In the genomic region with DNA sequence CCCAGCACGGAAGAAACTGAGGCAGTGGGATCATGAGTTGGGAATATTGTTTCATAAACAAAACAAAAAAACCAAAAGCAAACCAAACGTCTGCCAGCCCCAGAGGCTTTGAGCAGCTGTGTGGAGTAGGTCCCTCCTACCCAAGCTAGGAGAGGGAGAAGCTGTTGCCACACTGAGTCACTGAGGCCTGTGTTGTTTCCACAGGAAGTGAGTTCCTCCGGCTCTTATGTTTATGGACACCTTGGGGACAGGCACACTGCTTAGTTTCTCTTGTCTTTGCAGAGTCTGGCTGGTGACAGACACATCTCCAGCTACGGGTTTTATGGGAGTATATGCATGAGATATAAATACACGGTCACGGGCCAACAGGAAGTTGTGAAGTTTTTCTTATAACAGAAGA, we compare ENCODE assay signal across 12 mouse cellular contexts. TPM values are rescaled to one million over a fixed set of nuclear protein-coding genes. Genes with fewer than 3 reads are reported as not detected.
DNase-seq lines count a peak whose midpoint lies in the region; ATAC-seq lines count a peak whose summit lies in the region.
"Had no signal": no experiment of that assay in that cellular context is flagged by ENCODE, and none has a peak within 500 bp of the region (broad histone marks: within the 10 kb centered on the region; RNA-seq: fewer than 3 reads in every experiment).

No protein-coding gene starts in this region.

- no peak overlapping the region for H3K9ac ChIP-seq in lung, embryonic 15.5 days
- no peak overlapping the region for H3K9ac ChIP-seq in intestine, embryonic 15.5 days
- H3K9ac ChIP-seq: liver, embryonic 15.5 days; midbrain, embryonic 15.5 days had no signal

- H3K4me1 ChIP-seq in heart, embryonic 10.5 days, result peaks cover 54% of the 10 kb centered on the region
- H3K4me1 ChIP-seq in lung, embryonic 15.5 days, result peaks cover 48% of the 10 kb centered on the region
- peaks cover 38% of the 10 kb centered on the region for H3K4me1 ChIP-seq in intestine, embryonic 15.5 days (replicated peaks)
- H3K4me1 ChIP-seq: midbrain, embryonic 15.5 days had no signal

- intact Hi-C loops in heart, postnatal 14 days (cut with DNase I), result no loop called here

- DNase-seq in heart, embryonic 10.5 days (ENCODE audit: low spot score), result no peak
- no peak for DNase-seq in heart, postnatal 14 days
- no peak for DNase-seq in lung, postnatal 25 days (ENCODE audit: low spot score)
- peak; percentile 41 for DNase-seq in thymus, postnatal 25 days
- DNase-seq in retina, postnatal 1 day, result no peak
- no peak for DNase-seq in frontal cortex, postnatal 10 days (ENCODE audit: low spot score in 2 of 2)
- DNase-seq: gastrocnemius, postnatal 14 days; kidney, adult 8-10 months had no signal

- 0 out of 2 replicates have a peak, but pooled peaks have one; percentile 46 for ATAC-seq in lung, embryonic 15.5 days (ENCODE audit: borderline replicate concordance, extremely low read depth, low FRiP score, low TSS enrichment)
- ATAC-seq in intestine, embryonic 15.5 days, result no peak
- ATAC-seq: midbrain, embryonic 15.5 days had no signal

- no peaks in the 10 kb centered on the region for H3K36me3 ChIP-seq in heart, embryonic 10.5 days
- no peaks in the 10 kb centered on the region for H3K36me3 ChIP-seq in lung, embryonic 15.5 days
- no peaks in the 10 kb centered on the region for H3K36me3 ChIP-seq in intestine, embryonic 15.5 days
- H3K36me3 ChIP-seq: liver, embryonic 15.5 days; midbrain, embryonic 15.5 days had no signal

- H3K27me3 ChIP-seq in heart, embryonic 10.5 days (ENCODE audit: insufficient read depth, poor library complexity, severe bottlenecking), result no peaks in the 10 kb centered on the region
- no peaks in the 10 kb centered on the region for H3K27me3 ChIP-seq in lung, embryonic 15.5 days
- H3K27me3 ChIP-seq in intestine, embryonic 15.5 days (replicated peaks), result no peaks in the 10 kb centered on the region
- H3K27me3 ChIP-seq: liver, embryonic 15.5 days; midbrain, embryonic 15.5 days had no signal

- no peak overlapping the region for H3K4me2 ChIP-seq in lung, embryonic 15.5 days
- no peak overlapping the region for H3K4me2 ChIP-seq in intestine, embryonic 15.5 days (replicated peaks)
- H3K4me2 ChIP-seq: liver, embryonic 15.5 days; midbrain, embryonic 15.5 days had no signal

- no peaks in the 10 kb centered on the region for H3K9me3 ChIP-seq in heart, embryonic 10.5 days
- no peaks in the 10 kb centered on the region for H3K9me3 ChIP-seq in lung, embryonic 15.5 days
- no peaks in the 10 kb centered on the region for H3K9me3 ChIP-seq in intestine, embryonic 15.5 days
- H3K9me3 ChIP-seq: liver, embryonic 15.5 days; midbrain, embryonic 15.5 days had no signal

- H3K4me3 ChIP-seq in heart, embryonic 10.5 days, result no peak overlapping the region
- no peak overlapping the region for H3K4me3 ChIP-seq in lung, embryonic 15.5 days
- no peak overlapping the region for H3K4me3 ChIP-seq in intestine, embryonic 15.5 days (replicated peaks)
- H3K4me3 ChIP-seq: liver, embryonic 15.5 days; midbrain, embryonic 15.5 days had no signal

- 56% methylated on average over 6 of the region's 6 CpGs for WGBS in heart, embryonic 10.5 days
- 37% methylated on average over 6 of the region's 6 CpGs for WGBS in lung, embryonic 15.5 days
- 45% methylated on average over 6 of the region's 6 CpGs for WGBS in intestine, embryonic 15.5 days

- H3K27ac ChIP-seq in heart, embryonic 10.5 days, result peak overlapping the region; percentile 2; the same call in 1 of the 2 replicates
- peak overlapping the region; percentile 4; the same call in 1 of the 2 replicates for H3K27ac ChIP-seq in lung, embryonic 15.5 days
- H3K27ac ChIP-seq in intestine, embryonic 15.5 days, result 0 out of 2 replicates have a peak overlapping the region, but pooled peaks have one; percentile 8
- H3K27ac ChIP-seq: liver, embryonic 15.5 days; midbrain, embryonic 15.5 days had no signal

RNA-seq across cellular contexts. Expression of a gene that starts 39.6 kb away (rescaled TPM):
- 53.3 and 61.0 TPM in 2 replicates for polyA plus RNA-seq in heart, embryonic 10.5 days (2016; fragmentation: Nextera tagmentation; extraction: Ambion mirVana)
- 10 to 100 TPM; 31.7 to 32.6 TPM for total RNA-seq in heart, postnatal 14 days (2021)
- polyA plus RNA-seq in lung, embryonic 15.5 days (2015; fragmentation: Nextera tagmentation; extraction: Ambion mirVana), result 50.3 and 50.9 TPM in 2 replicates
- 35.4 and 36.3 TPM in 2 replicates for polyA plus RNA-seq in intestine, embryonic 15.5 days (2015; fragmentation: Nextera tagmentation; extraction: Ambion mirVana)
